Mouse (Mus musculus) forebrain, embryonic 16.5 days (tissue): ENCODE measurements around the gene Dcun1d1. TPM values are rescaled to one million over a fixed set of nuclear protein-coding genes. Genes with fewer than 3 reads are reported as not detected.

Experiments
- ATAC-seq: fragments of 200-750 bp; cut with Nextera tagmentation; 2 replicates; pipeline ENCODE4 v1.8.0; 2017; ENCODE audit warnings: mild to moderate bottlenecking, moderate library complexity
- H3K27ac ChIP-seq: fragments of 300-500 bp; sonication (generic); 2 replicates; pipeline ENCODE4 v1.5.1; 2014; ENCODE audit warnings: low read length, control low read depth
- H3K27me3 ChIP-seq: fragments of 300-500 bp; sonication (generic); replicated peaks from 2 replicates; pipeline ENCODE4 v1.6.1; 2014; ENCODE audit warnings: low read length; ENCODE audit not compliant: control insufficient read depth, insufficient read depth
- H3K36me3 ChIP-seq: fragments of 300-500 bp; sonication (generic); 2 replicates; pipeline ENCODE4 v1.6.1; 2014; ENCODE audit not compliant: control insufficient read depth, insufficient read depth
- H3K4me1 ChIP-seq: fragments of 300-500 bp; sonication (generic); replicated peaks from 2 replicates; pipeline ENCODE4 v1.6.1; 2014; ENCODE audit warnings: low read length; ENCODE audit not compliant: control insufficient read depth, insufficient read depth
- H3K4me2 ChIP-seq: fragments of 300-500 bp; sonication (generic); 2 replicates; pipeline ENCODE4 v1.6.1; 2014; ENCODE audit warnings: mild to moderate bottlenecking, low read length, control low read depth
- H3K4me3 ChIP-seq: fragments of 300-500 bp; sonication (generic); replicated peaks from 2 replicates; pipeline ENCODE4 v1.5.1; 2014; ENCODE audit warnings: mild to moderate bottlenecking, low read length, control low read depth
- H3K9ac ChIP-seq: fragments of 300-500 bp; sonication (generic); replicated peaks from 2 replicates; pipeline ENCODE4 v1.6.1; 2014; ENCODE audit warnings: low read depth, low read length, control low read depth
- H3K9me3 ChIP-seq: fragments of 300-500 bp; sonication (generic); 2 replicates; pipeline ENCODE4 v1.6.1; 2016; ENCODE audit warnings: low read length; ENCODE audit not compliant: control insufficient read depth
- whole genome bisulfite sequencing: fragments of 180-500 bp; shearing (Covaris S2); extraction: QIAGEN DNeasy Blood & Tissue Kit; methylation state at CpG from one replicate; pipeline ENCODE4 v1.1.7; 2014; 5-methylcytosine and 5-hydroxymethylcytosine counted together
- polyA plus RNA-seq: library from polyadenylated mRNA; unstranded; fragments of >200 nt; fragmentation: Nextera tagmentation; extraction: Ambion mirVana; gene quantifications from 2 replicates; pipeline ENCODE4 v1.2.1, GENCODE M21; 2015

The Dcun1d1 gene
- polyA plus RNA-seq, 1 experiment from 2014 or later: 121 TPM

GRCm38 (mm10) chr3:35963401-35963800 is 26.2 kb upstream of the Dcun1d1 start:
- peaks cover 22% of the 10 kb centered on the region for H3K36me3 ChIP-seq

DNA sequence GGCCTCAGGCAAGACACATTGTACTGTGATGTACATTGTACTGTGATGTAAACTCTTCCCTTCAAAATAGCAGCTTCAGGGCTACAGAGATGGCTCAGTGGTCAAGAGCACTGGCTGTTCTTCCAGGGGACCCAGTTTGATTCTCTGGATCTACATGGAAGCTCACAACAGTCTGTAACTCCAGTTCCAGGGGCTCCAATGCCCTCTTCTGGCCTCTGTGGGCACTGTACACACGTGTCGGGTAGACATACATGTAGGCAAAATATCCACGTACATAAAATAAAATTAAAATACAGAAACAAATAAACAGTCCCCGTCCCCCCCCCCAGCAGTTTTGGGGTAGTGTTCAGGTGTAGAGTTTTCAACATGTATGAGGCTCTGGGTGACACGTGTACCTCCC is 25.7 kb upstream of the Dcun1d1 start:
- no peak overlapping the region for H3K4me3 ChIP-seq
- 96% methylated on average over 5 of the region's 5 CpGs for WGBS
- H3K27me3 ChIP-seq: no peaks in the 10 kb centered on the region
- no peak overlapping the region for H3K27ac ChIP-seq
- no peak overlapping the region for H3K4me2 ChIP-seq
- peaks cover 22% of the 10 kb centered on the region for H3K36me3 ChIP-seq
- no peak overlapping the region for H3K9ac ChIP-seq
- no peak for ATAC-seq
- H3K4me1 ChIP-seq: no peaks in the 10 kb centered on the region
- H3K9me3 ChIP-seq: no peaks in the 10 kb centered on the region

More at GRCm38 (mm10) chr3:35963401-35963800, 26.2 kb upstream of the Dcun1d1 start:
- Histone ChIP-seq H3K4me3 (no peak overlapping the region), H3K9me3 (no peaks in the 10 kb centered on the region), H3K4me2 (no peak overlapping the region), H3K27ac (no peak overlapping the region), H3K27me3 (no peaks in the 10 kb centered on the region), H3K4me1 (no peaks in the 10 kb centered on the region), H3K9ac (no peak overlapping the region)
- ATAC-seq: no peak
- WGBS: 93% methylated on average over 4 of the region's 4 CpGs

- no peak overlapping the region for H3K4me2 ChIP-seq
- H3K9me3 ChIP-seq: no peaks in the 10 kb centered on the region
- 98% methylated on average over 3 of the region's 3 CpGs for WGBS
- H3K4me1 ChIP-seq: no peaks in the 10 kb centered on the region
- no peak for ATAC-seq
- no peaks in the 10 kb centered on the region for H3K27me3 ChIP-seq
- no peak overlapping the region for H3K4me3 ChIP-seq
- H3K36me3 ChIP-seq: peaks cover 5% of the 10 kb centered on the region; the same call in 1 of the 2 replicates
- H3K27ac ChIP-seq: no peak overlapping the region
- no peak overlapping the region for H3K9ac ChIP-seq
These were observed 20.0 kb upstream of the Dcun1d1 start for GRCm38 (mm10) chr3:35957230-35957629.

DNA sequence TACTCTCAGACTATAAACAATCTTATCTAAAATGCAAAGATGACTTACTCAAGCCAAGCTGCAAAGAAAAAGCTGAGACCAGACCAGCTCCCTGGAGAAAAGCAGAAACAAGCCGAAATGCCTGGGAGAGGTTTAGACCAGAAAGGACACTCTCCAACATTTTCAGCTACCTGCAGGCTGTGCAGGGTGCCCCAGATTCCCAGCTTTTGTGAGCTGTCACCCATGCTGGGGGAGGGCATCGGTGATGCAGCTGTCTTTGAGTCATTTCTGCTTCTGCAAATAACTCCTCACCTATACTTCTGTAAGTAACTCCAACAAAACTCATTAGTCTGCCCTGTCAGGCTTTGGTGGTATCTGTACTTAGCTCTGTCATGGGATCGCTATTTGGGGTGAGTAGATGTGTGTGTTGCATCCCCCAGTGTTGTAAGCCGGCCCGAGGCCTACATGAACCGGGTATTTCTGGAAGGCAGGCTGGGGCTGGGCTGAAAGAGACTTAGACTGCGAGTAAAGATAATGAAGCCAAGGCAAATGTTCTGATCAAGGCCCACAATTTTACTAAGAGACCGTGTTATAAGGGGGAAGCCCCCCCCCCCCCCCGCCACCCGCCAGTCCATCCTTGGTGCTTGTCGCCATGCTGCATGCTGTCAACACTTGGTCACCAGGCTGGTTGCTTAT is 17.8 kb upstream of the Dcun1d1 start:
- H3K4me2 ChIP-seq: no peak overlapping the region
- H3K36me3 ChIP-seq: no peaks in the 10 kb centered on the region; the same call in 1 of the 2 replicates
- 91% methylated on average over 11 of the region's 11 CpGs for WGBS
- H3K9ac ChIP-seq: no peak overlapping the region
- no peak for ATAC-seq
- no peaks in the 10 kb centered on the region for H3K27me3 ChIP-seq
- H3K9me3 ChIP-seq: no peaks in the 10 kb centered on the region
- H3K27ac ChIP-seq: no peak overlapping the region
- no peak overlapping the region for H3K4me3 ChIP-seq
- H3K4me1 ChIP-seq: no peaks in the 10 kb centered on the region

DNA sequence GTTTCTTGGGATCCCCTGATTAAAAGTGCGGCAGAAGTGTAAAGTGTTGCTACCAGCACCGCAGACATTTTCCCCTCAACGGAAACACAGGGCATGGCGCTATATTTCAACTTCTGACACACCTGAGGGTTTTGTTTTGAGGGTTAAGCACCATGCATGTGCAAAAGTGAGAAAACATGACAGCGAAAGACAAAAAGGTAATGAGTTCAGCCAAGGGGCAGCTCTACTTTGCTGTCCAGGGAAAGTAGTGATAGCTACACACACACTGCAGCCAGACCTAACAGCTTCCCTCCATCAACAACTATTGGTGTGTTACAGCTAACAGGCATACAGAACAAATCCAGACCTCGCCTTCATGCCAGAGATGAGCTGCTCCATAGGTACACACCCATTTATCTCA is 16.6 kb upstream of the Dcun1d1 start:
- no peak overlapping the region for H3K4me3 ChIP-seq
- no peak for ATAC-seq
- WGBS: 95% methylated on average over 6 of the region's 6 CpGs

GRCm38 (mm10) chr3:35953184-35953583 is 15.9 kb upstream of the Dcun1d1 start:
- H3K4me1 ChIP-seq: no peaks in the 10 kb centered on the region
- no peaks in the 10 kb centered on the region for H3K9me3 ChIP-seq
- no peak overlapping the region for H3K27ac ChIP-seq
- 63% methylated on average over 1 of the region's 1 CpGs for WGBS
- H3K4me3 ChIP-seq: no peak overlapping the region
- H3K4me2 ChIP-seq: no peak overlapping the region
- no peak overlapping the region for H3K9ac ChIP-seq
- H3K36me3 ChIP-seq: no peaks in the 10 kb centered on the region; the same call in 1 of the 2 replicates
- ATAC-seq: no peak
- no peaks in the 10 kb centered on the region for H3K27me3 ChIP-seq

More for the DNA sequence above, 16.6 kb upstream of the Dcun1d1 start:
- H3K36me3 ChIP-seq: no peaks in the 10 kb centered on the region; the same call in 1 of the 2 replicates
- no peak overlapping the region for H3K27ac ChIP-seq
- H3K9ac ChIP-seq: no peak overlapping the region
- H3K27me3 ChIP-seq: no peaks in the 10 kb centered on the region
- no peaks in the 10 kb centered on the region for H3K9me3 ChIP-seq
- no peak overlapping the region for H3K4me2 ChIP-seq
- H3K4me1 ChIP-seq: no peaks in the 10 kb centered on the region

- WGBS: 91% methylated on average over 7 of the region's 7 CpGs
- H3K36me3 ChIP-seq: no peaks in the 10 kb centered on the region
- no peaks in the 10 kb centered on the region for H3K4me1 ChIP-seq
- no peaks in the 10 kb centered on the region for H3K27me3 ChIP-seq
- no peak overlapping the region for H3K27ac ChIP-seq
- H3K4me2 ChIP-seq: no peak overlapping the region
- no peak overlapping the region for H3K9ac ChIP-seq
- no peak overlapping the region for H3K4me3 ChIP-seq
- no peak for ATAC-seq
- no peaks in the 10 kb centered on the region for H3K9me3 ChIP-seq
These were observed 11.0 kb upstream of the Dcun1d1 start for GRCm38 (mm10) chr3:35948197-35948596.

GRCm38 (mm10) chr3:35940520-35941135 is 3.4 kb upstream of the Dcun1d1 start:
- Histone ChIP-seq H3K36me3 (no peaks in the 10 kb centered on the region), H3K9me3 (no peaks in the 10 kb centered on the region), H3K4me1 (no peaks in the 10 kb centered on the region), H3K9ac (no peak overlapping the region), H3K27me3 (no peaks in the 10 kb centered on the region), H3K27ac (no peak overlapping the region), H3K4me2 (no peak overlapping the region), H3K4me3 (no peak overlapping the region)
- 89% methylated on average over 4 of the region's 4 CpGs for WGBS
- ATAC-seq: no peak

DNA sequence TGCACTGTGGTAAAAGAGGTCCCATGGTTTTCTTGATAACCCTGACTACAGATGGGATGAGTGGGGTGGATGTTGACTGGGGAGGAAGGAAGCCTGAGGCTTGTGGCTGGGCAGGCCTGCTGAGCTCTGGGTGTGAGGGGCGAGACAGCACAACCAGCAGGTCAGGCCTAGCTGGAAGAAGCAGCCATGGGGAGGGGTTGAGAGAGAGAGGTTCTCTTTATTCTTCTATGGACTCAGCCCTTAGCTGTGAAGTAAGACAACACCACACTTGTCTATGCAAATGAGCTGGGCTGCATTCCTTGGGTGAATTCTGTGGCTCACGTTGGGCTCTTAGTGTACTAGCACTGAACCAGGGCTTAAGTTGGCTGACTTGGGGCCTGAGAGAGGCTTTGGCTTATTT is 2.8 kb upstream of the Dcun1d1 start:
- ATAC-seq: no peak
- Histone ChIP-seq H3K36me3 (no peaks in the 10 kb centered on the region), H3K27ac (no peak overlapping the region), H3K9me3 (no peaks in the 10 kb centered on the region), H3K4me1 (no peaks in the 10 kb centered on the region), H3K27me3 (no peaks in the 10 kb centered on the region), H3K4me2 (no peak overlapping the region), H3K9ac (no peak overlapping the region), H3K4me3 (no peak overlapping the region)
- 32% methylated on average over 2 of the region's 2 CpGs for WGBS
